Mouse (Mus musculus): Measurements from ENCODE around the gene Gm45021.

DNA sequence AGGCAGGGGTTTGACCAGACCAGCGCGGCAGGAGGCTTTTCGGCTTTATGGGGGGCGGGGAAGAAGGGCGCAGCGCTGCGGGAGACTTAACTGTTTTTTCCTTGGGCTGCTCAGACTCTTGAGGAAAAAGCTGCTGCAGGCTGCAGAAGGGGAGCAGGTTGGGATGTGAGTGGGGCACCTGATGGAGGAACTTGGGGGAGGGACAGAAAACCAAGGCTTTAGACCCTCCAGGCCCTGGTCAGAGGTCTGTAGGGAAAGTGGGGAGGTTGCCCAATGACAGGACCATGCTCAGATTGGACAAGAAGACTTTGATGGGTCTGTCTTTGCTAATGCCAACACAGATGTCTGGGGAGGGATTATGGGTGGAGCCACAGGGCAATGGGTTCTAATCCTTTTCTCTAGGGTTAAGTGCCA lies 38.1 kb downstream of the Gm45021 start:
- TF ChIP-seq CTCF (IDR thresholded peaks at IDR 0.05; ENCODE audit: low read depth, low read length) (no peak), EP300 (IDR thresholded peaks at IDR 0.05; ENCODE audit: insufficient read depth, low read depth, low read length) (no peak)

Data from ES-Bruce4 (cell line).